Mouse (Mus musculus) heart, postnatal 0 days (tissue): ENCODE results near the gene Fut8.

Source experiments
- CTCF ChIP-seq: IDR thresholded peaks from 2 replicates; pipeline ENCODE4 v1.5.1; 2016; ENCODE audit warnings: antibody characterized with exemption, control low read depth, low read depth
- EP300 ChIP-seq: IDR thresholded peaks from 2 replicates; pipeline ENCODE4 v1.6.1; 2016; ENCODE audit warnings: antibody characterized with exemption, low read depth

GRCm38 (mm10) chr12:77346521-77346920, 108.6 kb downstream of the Fut8 start:
- TF ChIP-seq CTCF = no peak
- no peak for TF ChIP-seq EP300
